Mouse (Mus musculus) thymus, adult 2 months (tissue): Measurements from ENCODE around the gene Arhgap23.

Source experiments
- CTCF ChIP-seq: fragments of 200-500 bp; IDR thresholded peaks from 2 replicates; pipeline ENCODE4 v1.5.1; 2012; ENCODE audit warnings: mild to moderate bottlenecking, control low read depth, low read length, moderate library complexity, borderline replicate concordance; ENCODE audit not compliant: control insufficient read depth, poor library complexity, insufficient read depth; ENCODE audit errors: extremely low read depth
- POLR2A ChIP-seq: fragments of 200-500 bp; IDR thresholded peaks from 2 replicates; pipeline ENCODE4 v1.6.1; 2012; ENCODE audit warnings: mild to moderate bottlenecking, low read length, control low read depth, moderate library complexity; ENCODE audit not compliant: control insufficient read depth, poor library complexity, insufficient read depth; ENCODE audit errors: extremely low read depth

GRCm38 (mm10) chr11:97499865-97500719 lies 84.8 kb downstream of the Arhgap23 start, which contains the start of gene 4933428G20Rik:
- TF ChIP-seq POLR2A (no peak), CTCF (no peak)
